Mouse (Mus musculus) heart, postnatal 0 days (tissue): Measurements from ENCODE around the gene A3galt2. TPM values are rescaled to one million over a fixed set of nuclear protein-coding genes. Genes with fewer than 3 reads are reported as not detected.

Experiments
- ATAC-seq: fragments of 200-750 bp; cut with Nextera tagmentation; 2 replicates; pipeline ENCODE4 v1.8.0; 2017; ENCODE audit warnings: low read depth, moderate number of reproducible peaks, moderate library complexity; ENCODE audit not compliant: insufficient read depth
- DNase-seq: peaks from one replicate; pipeline ENCODE4 v3.0.0-alpha.2; 2016; ENCODE audit warnings: low spot score
- H3K27ac ChIP-seq: fragments of 300-500 bp; sonication (generic); 2 replicates; pipeline ENCODE4 v1.5.1; 2014; ENCODE audit warnings: low read depth, mild to moderate bottlenecking
- H3K27me3 ChIP-seq: fragments of 300-500 bp; sonication (generic); 2 replicates; pipeline ENCODE4 v1.6.1; 2014; ENCODE audit warnings: low read length, mixed read lengths; ENCODE audit not compliant: control insufficient read depth, insufficient read depth
- H3K36me3 ChIP-seq: fragments of 300-500 bp; sonication (generic); replicated peaks from 2 replicates; pipeline ENCODE4 v1.6.1; 2014; ENCODE audit warnings: low read length, mixed read lengths; ENCODE audit not compliant: control insufficient read depth, insufficient read depth
- H3K4me1 ChIP-seq: fragments of 300-500 bp; sonication (generic); 2 replicates; pipeline ENCODE4 v1.6.1; 2014; ENCODE audit warnings: antibody characterized with exemption; ENCODE audit not compliant: control insufficient read depth, insufficient read depth
- H3K4me2 ChIP-seq: fragments of 300-500 bp; sonication (generic); 2 replicates; pipeline ENCODE4 v1.6.1; 2014; ENCODE audit warnings: low read depth, mild to moderate bottlenecking, low read length, moderate library complexity
- H3K4me3 ChIP-seq: fragments of 300-500 bp; sonication (generic); 2 replicates; pipeline ENCODE4 v1.5.1; 2014; ENCODE audit warnings: low read depth, low read length
- H3K9ac ChIP-seq: fragments of 300-500 bp; sonication (generic); replicated peaks from 2 replicates; pipeline ENCODE4 v1.6.1; 2014; ENCODE audit warnings: low read depth, low read length, mixed read lengths
- H3K9me3 ChIP-seq: fragments of 300-500 bp; sonication (generic); replicated peaks from 2 replicates; pipeline ENCODE4 v1.6.1; 2016; ENCODE audit warnings: low read length; ENCODE audit not compliant: control insufficient read depth
- CTCF ChIP-seq: IDR thresholded peaks from 2 replicates; pipeline ENCODE4 v1.5.1; 2016; ENCODE audit warnings: antibody characterized with exemption, control low read depth, low read depth
- EP300 ChIP-seq: IDR thresholded peaks from 2 replicates; pipeline ENCODE4 v1.6.1; 2016; ENCODE audit warnings: antibody characterized with exemption, low read depth
- WGBS: fragments of 180-500 bp; shearing (Covaris S2); extraction: QIAGEN DNeasy Blood & Tissue Kit; methylation state at CpG from one replicate; pipeline ENCODE4 v1.1.7; 2014; 5-methylcytosine and 5-hydroxymethylcytosine counted together
- polyA plus RNA-seq: library from polyadenylated mRNA; unstranded; fragments of >200 nt; fragmentation: Nextera tagmentation; extraction: Ambion mirVana; gene quantifications from 2 replicates; pipeline ENCODE4 v1.2.1, GENCODE M21; 2015
- total RNA-seq: library from RNA; depleted of rRNA; stranded (reverse); fragments of >200 nt; gene quantifications from 2 replicates; pipeline ENCODE4 v1.2.3, GENCODE M21; 2014; ENCODE audit warnings: low replicate concordance

A3galt2 gene
- total and polyA plus RNA-seq, 2 experiments from 2014 or later: 0.03 TPM; not detected in 1

- peaks cover 50% of the 10 kb centered on the region for H3K4me1 ChIP-seq
- TF ChIP-seq EP300 (no peak), CTCF (no peak)
- WGBS: 27% methylated on average over 15 of the region's 15 CpGs
- H3K27ac ChIP-seq: peak overlapping the region; percentile 97
- H3K9ac ChIP-seq: peak overlapping the region; percentile 99
- ATAC-seq (no peak), DNase-seq (no peak)
- peak overlapping the region; percentile 76 for H3K4me2 ChIP-seq
- 0 out of 2 replicates have a peak, but pooled peaks cover 8% of the 10 kb centered on the region for H3K36me3 ChIP-seq
- H3K27me3 ChIP-seq: no peaks in the 10 kb centered on the region
- no peaks in the 10 kb centered on the region for H3K9me3 ChIP-seq
- H3K4me3 ChIP-seq: peak overlapping the region; percentile 92
Measured at GRCm38 (mm10) chr4:128729033-128729708, 26.0 kb upstream of the A3galt2 start.

- ATAC-seq (no peak), DNase-seq (peak; percentile 67)
- Histone ChIP-seq H3K36me3 (0 out of 2 replicates have a peak, but pooled peaks cover 8% of the 10 kb centered on the region), H3K4me2 (peak overlapping the region; percentile 76), H3K4me3 (peak overlapping the region; percentile 92), H3K27ac (peak overlapping the region; percentile 97), H3K4me1 (peaks cover 50% of the 10 kb centered on the region), H3K9me3 (no peaks in the 10 kb centered on the region), H3K27me3 (no peaks in the 10 kb centered on the region), H3K9ac (peak overlapping the region; percentile 99)
- TF ChIP-seq EP300 (no peak), CTCF (no peak)
- 32% methylated on average over 5 of the region's 5 CpGs for WGBS
Measured at GRCm38 (mm10) chr4:128729709-128730037, 25.5 kb upstream of the A3galt2 start.

- TF ChIP-seq CTCF: no peak
- no peak for TF ChIP-seq EP300
- Histone ChIP-seq H3K4me3 (peak overlapping the region; percentile 92), H3K36me3 (0 out of 2 replicates have a peak, but pooled peaks cover 8% of the 10 kb centered on the region), H3K4me2 (peak overlapping the region; percentile 76), H3K27ac (peak overlapping the region; percentile 97), H3K27me3 (no peaks in the 10 kb centered on the region), H3K9me3 (no peaks in the 10 kb centered on the region), H3K4me1 (peaks cover 56% of the 10 kb centered on the region), H3K9ac (no peak overlapping the region)
- no peak for ATAC-seq
- DNase-seq: no peak
- 33% methylated on average over 6 of the region's 6 CpGs for WGBS
Measured at GRCm38 (mm10) chr4:128730271-128730670, 24.9 kb upstream of the A3galt2 start.

DNA sequence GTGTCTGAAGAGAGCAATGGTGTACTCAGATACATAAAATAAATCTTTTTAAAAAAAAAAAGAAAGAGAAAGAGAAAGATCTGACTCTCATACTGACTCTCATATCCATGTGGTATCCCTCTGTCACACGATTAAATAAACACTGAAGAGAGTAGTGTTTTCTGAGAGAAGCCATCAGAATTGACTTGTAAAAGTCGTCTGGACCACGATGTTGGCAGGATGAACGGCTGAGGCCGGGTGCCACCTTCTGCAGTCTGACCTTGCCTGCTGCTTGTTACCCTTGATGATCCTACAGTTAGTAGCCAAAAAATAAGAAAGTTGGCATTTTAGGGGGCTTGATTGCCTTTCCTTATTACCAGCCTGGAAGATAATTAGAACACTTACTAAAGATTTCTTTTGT, 22.4 kb upstream of the A3galt2 start:
- WGBS: 18% methylated on average over 5 of the region's 5 CpGs
- no peak overlapping the region for H3K9ac ChIP-seq
- ATAC-seq (no peak), DNase-seq (no peak)
- H3K4me1 ChIP-seq: peaks cover 79% of the 10 kb centered on the region
- H3K4me3 ChIP-seq: no peak overlapping the region
- H3K36me3 ChIP-seq: 0 out of 2 replicates have a peak, but pooled peaks cover 8% of the 10 kb centered on the region
- TF ChIP-seq EP300 (no peak), CTCF (no peak)
- no peak overlapping the region for H3K4me2 ChIP-seq
- no peaks in the 10 kb centered on the region for H3K27me3 ChIP-seq
- peak overlapping the region; percentile 92 for H3K27ac ChIP-seq
- H3K9me3 ChIP-seq: no peaks in the 10 kb centered on the region

DNA sequence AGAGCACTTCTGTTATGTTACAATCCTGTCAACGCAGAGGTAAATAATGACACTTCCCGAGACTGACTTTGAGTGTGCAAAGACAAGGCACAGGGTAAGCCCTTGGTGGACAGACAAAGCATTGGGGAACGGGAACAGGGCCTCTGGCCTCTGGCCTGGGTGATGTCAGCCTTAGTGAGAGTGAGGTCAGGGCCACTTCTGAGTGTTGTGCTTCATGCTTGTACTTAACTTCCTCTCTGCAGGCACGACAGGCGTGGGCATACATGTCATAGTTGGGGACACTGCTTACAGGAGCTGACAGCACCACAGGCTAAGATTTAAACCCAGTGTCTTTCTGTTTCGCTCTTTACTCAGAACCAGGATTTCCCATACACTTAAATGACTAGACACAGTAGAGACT, 21.7 kb upstream of the A3galt2 start:
- 17% methylated on average over 6 of the region's 6 CpGs for WGBS
- ATAC-seq: peak; percentile 10; the same call in 1 of the 2 replicates
- 0 out of 2 replicates have a peak overlapping the region, but pooled peaks have one; percentile 39 for H3K4me2 ChIP-seq

More for the DNA sequence above, 21.7 kb upstream of the A3galt2 start:
- TF ChIP-seq EP300: no peak
- TF ChIP-seq CTCF: no peak
- Histone ChIP-seq H3K27ac (peak overlapping the region; percentile 92), H3K4me3 (no peak overlapping the region), H3K9ac (no peak overlapping the region), H3K4me1 (peaks cover 81% of the 10 kb centered on the region), H3K27me3 (no peaks in the 10 kb centered on the region), H3K36me3 (0 out of 2 replicates have a peak, but pooled peaks cover 8% of the 10 kb centered on the region), H3K9me3 (no peaks in the 10 kb centered on the region)
- DNase-seq: no peak
